Mouse (Mus musculus) gastrocnemius, postnatal 14 days (tissue): ENCODE measurements around the gene Moxd1. TPM values are rescaled to one million over a fixed set of nuclear protein-coding genes. Genes with fewer than 3 reads are reported as not detected.

Experiments
- DNase-seq: peaks from one replicate; pipeline ENCODE4 v3.0.0; 2021; ENCODE audit warnings: mixed read lengths
- intact Hi-C: fragments of 180-260 bp; cut with DNase I; formaldehyde crosslinking; loops from one replicate; pipeline ENCODE4 v1.15.1; 2025; ENCODE audit warnings: low total_unique reads
- long read RNA-seq, 2 experiments: library from polyadenylated mRNA; stranded (forward); transcript quantifications; one replicate each; pipeline ENCODE4 v2.0.0; 2021
- total RNA-seq, 2 experiments: library from RNA; stranded (reverse); gene quantifications; 2 replicates each; pipeline ENCODE4 v1.2.3; 2021

The Moxd1 gene
- under 1 TPM; 0.64 to 0.92 TPM for total RNA-seq
- long read RNA-seq, experiment 1: 0 reads
- long read RNA-seq, experiment 2, partial matches to known transcripts: 0 of 2 reads
- long read RNA-seq, experiment 2, other reads (novel, unspliced or antisense): 0 of 2 reads

- intact Hi-C loops: no loop called here
- DNase-seq: peak; percentile 20
These were observed at the start of gene Moxd1 for GRCm38 (mm10) chr10:24223449-24224143. TSS of gene Moxd1 (plus strand) at chr10:24223517.

DNA sequence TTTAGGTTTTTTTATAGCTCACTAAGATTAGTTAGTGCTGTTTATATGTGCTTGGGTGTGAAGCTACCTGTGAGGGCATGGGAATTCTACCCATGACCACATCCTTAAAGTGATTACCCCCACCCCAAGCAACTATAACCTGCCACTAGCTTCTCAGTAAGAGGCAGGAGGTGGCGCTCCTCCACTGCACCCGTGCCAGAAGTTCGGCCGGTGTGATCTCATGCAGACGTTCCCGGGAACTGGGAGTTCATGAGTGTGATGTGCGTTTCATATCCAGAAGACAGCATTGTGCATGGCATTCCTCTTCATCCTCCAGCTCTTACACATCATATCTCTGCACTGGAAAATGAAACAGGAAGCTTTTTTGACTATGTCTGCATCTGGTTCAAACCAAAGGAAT is 32.9 kb upstream of the Moxd1 start:
- intact Hi-C loops: loop anchor here (5.0 kb wide), 1 partner anchor 107 kb away; no protein-coding TSS in a partner anchor
- DNase-seq: no peak

- no peak for DNase-seq
- intact Hi-C loops: loop anchor here (5.0 kb wide), 1 partner anchor 105 kb away; no protein-coding TSS in a partner anchor
These were observed 31.3 kb upstream of the Moxd1 start for GRCm38 (mm10) chr10:24191977-24192376.

DNA sequence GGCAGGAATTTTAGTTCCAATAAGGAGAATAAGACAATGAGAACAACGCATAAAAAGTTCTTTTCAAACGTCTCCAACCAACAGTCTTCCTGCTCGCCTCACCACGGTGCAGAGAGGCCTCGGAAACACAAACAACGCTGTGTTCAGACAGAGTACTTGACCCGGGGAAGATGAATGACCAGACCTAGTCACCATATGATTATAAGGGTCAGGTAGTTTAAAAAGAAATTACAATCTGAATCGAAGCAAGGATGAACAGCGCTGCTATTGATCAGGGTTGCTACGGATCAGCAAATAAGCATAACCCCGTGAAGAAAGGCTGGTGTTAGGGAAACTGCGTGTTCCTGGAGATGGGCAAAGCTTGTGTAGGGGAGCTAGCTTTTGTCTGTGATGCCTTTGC is 24.0 kb upstream of the Moxd1 start:
- DNase-seq: no peak
- intact Hi-C loops: no loop called here

DNA sequence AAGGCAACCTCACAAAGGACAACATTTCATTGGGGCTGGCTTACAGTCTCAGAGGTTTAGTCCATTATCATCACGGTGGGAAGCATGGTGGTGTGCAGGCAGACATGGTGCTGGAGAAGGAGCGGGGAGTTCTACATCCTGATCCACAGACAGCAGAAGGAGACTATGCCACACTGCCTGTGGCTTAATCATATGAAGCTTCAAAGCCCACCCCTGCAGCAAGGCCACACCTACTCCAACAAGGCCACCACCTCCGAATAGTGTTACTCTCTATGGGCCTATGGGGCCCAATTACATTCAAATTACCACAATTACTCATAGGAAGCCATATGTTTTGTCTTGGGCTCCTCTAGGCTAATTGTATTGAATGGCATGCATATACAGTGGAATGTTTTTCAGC is 23.2 kb upstream of the Moxd1 start:
- intact Hi-C loops: no loop called here
- DNase-seq: no peak

GRCm38 (mm10) chr10:24210075-24210474 is 13.2 kb upstream of the Moxd1 start:
- no peak for DNase-seq
- intact Hi-C loops: no loop called here

- intact Hi-C loops: no loop called here
- DNase-seq: no peak
These were observed 10.0 kb upstream of the Moxd1 start for GRCm38 (mm10) chr10:24213297-24213696.

DNA sequence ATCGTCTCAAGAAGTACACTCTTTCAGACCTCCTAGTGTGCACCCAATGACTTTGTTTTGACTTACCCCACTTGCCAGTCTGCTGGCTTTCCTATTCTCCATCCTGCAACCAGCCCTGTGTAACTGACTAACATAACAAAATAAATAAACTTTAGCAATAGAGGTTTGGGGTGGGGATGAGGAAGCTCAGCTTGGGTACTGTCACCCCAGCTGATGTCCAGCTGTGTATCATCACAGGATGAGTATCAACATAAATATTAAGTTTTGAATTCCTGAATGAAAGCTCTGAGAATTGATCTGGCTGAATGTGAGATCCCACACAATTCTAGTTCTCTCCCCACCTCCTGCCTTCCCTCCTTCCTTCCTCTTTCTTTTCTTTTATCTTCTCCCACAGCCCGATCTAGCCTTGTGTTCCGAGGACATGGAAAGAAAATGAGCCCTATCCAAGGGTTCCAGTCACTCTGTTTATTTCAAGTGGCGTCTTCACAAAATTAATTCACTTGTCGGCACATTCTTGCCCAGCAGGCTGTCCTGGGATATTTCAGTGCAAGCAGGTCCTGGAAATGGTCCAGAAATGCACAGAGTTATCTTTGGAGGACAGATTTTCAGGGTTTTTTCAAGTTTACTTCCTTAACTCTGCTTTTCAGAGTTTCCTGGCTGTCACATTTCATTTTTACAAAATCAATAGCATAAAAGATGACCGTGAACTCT is 5.6 kb upstream of the Moxd1 start:
- DNase-seq: no peak
- intact Hi-C loops: no loop called here

- DNase-seq: no peak
- intact Hi-C loops: no loop called here
These were observed 2.4 kb upstream of the Moxd1 start for GRCm38 (mm10) chr10:24220931-24221330.

DNA sequence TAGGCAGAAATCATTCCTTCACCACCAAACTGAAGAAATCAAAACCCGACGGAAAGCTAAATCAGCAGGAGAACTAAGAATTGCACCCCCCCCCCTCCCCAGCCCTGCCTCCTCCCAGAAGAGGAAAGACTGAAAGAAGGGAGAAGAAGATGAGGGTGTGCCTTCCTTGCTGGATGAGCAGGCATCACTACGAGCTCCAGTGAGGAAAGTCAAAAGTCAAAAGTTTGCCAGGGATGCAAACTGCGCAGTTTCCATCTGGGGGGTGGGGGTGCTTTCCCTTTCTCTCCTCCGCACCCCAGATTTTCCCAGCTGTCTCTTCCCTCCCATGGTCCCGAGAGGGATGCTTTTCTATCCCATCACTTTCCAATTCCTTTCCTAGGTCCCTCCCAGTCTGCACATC is 406 bp upstream of the Moxd1 start:
- no peak for DNase-seq
- intact Hi-C loops: no loop called here

DNA sequence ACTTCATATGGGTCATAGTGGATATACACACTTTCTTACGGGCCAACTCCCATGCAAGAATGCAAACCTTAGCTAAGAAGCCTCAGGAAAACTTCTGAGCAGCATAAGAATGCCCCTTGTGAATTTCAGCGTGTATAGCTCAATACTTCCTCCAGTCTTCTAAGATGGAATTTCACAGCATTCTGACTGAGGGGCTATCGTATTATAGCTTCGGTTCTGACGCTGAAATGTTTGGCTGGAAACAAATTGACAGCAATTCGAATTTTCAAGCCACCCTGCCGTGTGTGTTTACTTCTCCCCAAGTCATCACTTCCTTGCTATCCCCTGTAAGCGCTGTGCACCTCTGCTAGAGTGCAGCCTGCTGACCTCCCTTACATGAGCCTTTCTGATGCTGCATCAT is 1.3 kb downstream of the Moxd1 start:
- intact Hi-C loops: no loop called here
- no peak for DNase-seq

DNA sequence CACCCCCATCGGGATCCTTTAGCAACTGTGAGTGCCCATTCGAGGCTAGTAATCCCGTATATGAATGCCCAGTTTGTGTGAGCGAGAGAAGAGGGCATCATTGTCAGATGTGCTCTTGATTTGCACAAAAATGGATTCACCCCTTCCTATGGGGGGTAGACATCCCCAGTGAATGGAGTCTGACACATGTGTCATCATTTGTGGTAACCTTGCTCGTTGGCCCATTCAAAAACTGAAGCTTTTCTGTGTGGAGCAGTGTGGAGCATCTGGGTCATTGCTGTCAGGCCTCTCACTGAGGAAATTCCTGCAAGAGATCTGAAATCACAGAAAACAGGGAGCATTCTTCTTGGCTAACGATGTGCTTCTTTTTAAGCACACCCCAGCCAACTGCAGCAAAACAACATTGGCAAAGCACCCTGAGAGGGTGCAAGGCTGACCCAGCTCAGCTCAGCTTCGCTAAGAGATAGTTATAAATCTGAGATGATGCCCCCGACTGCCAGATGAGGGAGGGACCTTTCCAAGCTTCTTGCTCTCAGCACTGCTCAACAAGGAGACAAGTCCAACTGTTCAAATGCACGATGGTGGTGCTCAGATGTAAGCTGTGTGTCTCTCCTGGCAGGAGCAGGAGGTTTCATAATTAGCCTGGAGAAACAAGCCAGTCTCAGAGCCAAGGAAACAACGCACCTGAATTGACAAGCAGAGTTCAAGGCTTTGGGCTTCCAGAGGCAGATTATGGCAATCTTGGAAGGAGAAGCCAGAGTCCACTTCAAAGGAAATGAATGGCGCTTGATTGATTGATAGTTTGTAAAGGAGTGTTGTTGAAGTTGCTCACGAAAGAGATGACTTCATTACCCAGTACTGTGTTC is 5.2 kb downstream of the Moxd1 start:
- intact Hi-C loops: no loop called here
- DNase-seq: no peak

GRCm38 (mm10) chr10:24232281-24232680 is 9.0 kb downstream of the Moxd1 start:
- intact Hi-C loops: no loop called here
- no peak for DNase-seq

DNA sequence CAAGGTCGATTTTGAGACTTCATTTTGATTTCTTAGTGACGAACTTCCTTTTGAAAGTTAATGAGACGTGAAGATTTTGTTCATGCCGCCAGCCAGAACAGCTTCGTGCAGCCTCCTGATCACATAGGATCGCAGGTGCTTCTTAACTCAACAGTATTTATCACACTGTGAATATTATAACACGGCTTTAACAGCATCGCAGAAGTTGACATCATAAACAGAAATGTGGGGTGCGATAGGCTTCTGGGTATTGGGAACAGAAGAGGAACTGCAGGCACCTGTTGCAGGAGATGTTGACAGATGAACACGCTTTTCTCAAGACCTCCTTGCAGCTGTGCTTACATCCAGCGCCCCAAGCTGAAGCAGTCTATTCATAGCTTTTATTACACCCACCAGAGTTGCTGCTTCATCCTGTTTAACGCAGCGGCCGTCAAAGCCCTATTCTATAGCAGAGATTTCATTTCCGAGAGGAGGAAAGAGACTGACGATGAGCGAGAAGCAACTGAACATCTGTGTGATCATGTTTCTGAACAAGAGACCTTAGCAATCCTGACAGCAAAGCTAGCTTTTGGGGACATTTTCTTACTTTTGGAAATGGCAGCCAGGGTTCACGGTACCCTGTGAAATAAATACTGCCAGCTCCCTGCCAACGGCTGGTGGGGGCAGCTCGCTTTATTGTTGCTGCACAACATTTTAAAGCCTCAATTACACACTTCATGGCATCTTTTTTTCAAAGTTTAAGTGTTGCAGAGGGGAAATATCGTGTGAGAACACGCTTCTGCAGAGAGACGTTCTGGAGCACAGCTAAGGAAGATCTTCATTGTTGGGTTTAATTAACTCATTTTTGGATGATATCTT is 12.3 kb downstream of the Moxd1 start:
- DNase-seq: no peak
- intact Hi-C loops: no loop called here

DNA sequence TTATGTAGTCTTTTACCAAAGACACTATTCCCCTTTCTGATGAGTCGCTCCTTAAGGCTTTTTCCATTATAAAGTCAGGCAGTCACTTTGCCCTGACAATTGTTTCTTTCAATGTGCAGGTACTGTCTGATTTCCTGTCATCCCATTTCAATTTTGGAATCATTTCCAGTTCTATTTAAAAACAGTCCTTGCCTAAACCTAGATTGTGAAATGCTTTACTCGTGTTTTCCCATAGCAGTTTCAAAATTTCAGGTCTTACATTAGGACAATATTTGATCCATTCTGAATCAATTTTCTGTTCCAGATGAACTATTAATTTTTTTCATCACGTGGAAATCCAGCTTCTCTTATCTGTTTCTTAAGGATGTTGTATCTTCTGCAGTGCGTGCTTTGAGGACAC is 23.5 kb downstream of the Moxd1 start:
- intact Hi-C loops: no loop called here
- DNase-seq: no peak

GRCm38 (mm10) chr10:24248116-24248515 is 24.8 kb downstream of the Moxd1 start:
- no peak for DNase-seq
- intact Hi-C loops: no loop called here

DNA sequence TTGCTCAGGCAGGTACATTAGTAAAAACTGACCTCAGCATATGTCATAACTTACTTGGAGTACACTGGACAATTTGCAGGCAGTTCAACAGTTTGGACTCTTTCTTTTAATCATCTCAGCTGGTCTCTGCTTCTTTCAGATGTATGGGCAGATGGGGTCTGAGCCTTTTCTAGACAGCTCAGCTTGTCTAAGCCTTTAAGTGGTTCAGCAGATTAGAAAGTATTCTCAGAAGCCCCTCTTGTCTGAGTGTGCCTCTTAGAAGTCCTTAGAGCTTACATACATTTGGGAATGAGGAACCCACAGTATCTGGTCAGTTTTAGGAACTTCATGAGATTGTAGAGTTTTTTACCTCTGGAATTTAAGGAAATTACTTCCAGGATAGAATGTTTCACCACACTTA is 28.3 kb downstream of the Moxd1 start:
- intact Hi-C loops: no loop called here
- no peak for DNase-seq

DNA sequence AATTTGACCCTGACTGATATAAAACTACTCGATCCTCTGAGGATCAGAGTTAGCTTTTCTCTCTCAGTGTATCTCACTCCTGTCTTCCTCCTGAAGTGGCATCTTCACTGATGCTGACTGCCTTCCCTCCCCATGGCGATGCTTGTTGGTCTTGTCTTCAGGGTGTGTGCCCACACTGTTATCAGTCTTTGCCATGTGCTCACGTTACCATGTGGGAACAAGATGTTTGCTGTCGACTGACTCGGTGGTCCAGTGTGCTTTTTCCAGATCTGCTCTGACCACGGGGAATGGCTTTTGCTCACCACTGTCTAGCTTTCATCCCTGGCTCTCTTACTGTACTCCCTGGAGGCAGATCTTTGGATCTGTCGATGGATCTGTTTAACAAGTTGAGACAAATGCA is 34.8 kb downstream of the Moxd1 start:
- intact Hi-C loops: no loop called here
- no peak for DNase-seq

DNA sequence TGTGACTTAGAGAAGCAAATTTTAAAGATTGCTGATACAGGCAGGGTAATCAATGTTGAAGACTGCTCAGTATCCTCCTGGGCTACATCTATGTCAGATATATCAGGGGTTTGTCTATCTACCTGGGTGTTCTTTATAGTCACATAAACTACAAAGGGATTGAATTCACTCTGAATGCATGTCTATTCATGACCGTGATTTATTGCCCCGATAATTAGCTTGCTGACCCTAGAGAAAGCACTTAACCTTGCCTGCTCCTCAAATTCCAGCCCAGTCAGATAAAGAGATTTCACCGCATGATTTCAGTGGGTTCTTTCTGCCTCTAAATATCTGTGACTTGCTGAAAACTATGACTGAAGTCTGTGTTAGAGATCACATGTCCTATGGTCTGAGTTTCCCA is 35.6 kb downstream of the Moxd1 start:
- no peak for DNase-seq
- intact Hi-C loops: no loop called here
